Mouse (Mus musculus): ENCODE measurements around the gene Nkd1.

- TF ChIP-seq CTCF (IDR thresholded peaks at IDR 0.05; ENCODE audit: low read depth, low read length) (no peak), EP300 (IDR thresholded peaks at IDR 0.05; ENCODE audit: insufficient read depth, low read depth, low read length) (no peak)
Observed at GRCm38 (mm10) chr8:88578413-88579175, 57.4 kb downstream of the Nkd1 start.
